Mouse (Mus musculus) layer of hippocampus, postnatal 36 days (tissue): Measurements from ENCODE around the gene Gm3317. TPM values are rescaled to one million over a fixed set of nuclear protein-coding genes. Genes with fewer than 3 reads are reported as not detected.
"Not testable (repeated sequence)": the region's sequence is repeated elsewhere in the genome, so short reads cannot be mapped to it uniquely, and the experiment has no call there.

Source experiments
- DNase-seq, 2 experiments: peaks; one replicate each; pipeline ENCODE4 v3.0.0; 2022
- total RNA-seq, 2 experiments: library from RNA; stranded (reverse); gene quantifications; 2 replicates each; pipeline ENCODE4 v1.2.3; 2021

Gene Gm3317
- total RNA-seq: not detected

- DNase-seq: not testable (repeated sequence)
These were observed at the start of gene Gm3317 for GRCm38 (mm10) chr14:5164235-5164634. TSS of gene Gm3317 (plus strand) at chr14:5164535.

GRCm38 (mm10) chr14:5131219-5131618 lies 33.1 kb upstream of the Gm3317 start, which contains the start of gene Gm8279:
TSS of gene Gm8279 (plus strand) at chr14:5131519.
- DNase-seq: not testable (repeated sequence)

- not testable (repeated sequence) for DNase-seq
These were observed 21.2 kb downstream of the Gm3317 start, which contains the start of gene Gm8271 for GRCm38 (mm10) chr14:5185493-5185892. TSS of gene Gm8271 (plus strand) at chr14:5185793.

Other genes starting within 250 kb of the Gm3317 start
- gene Gm8297, start 180.6 kb upstream of the Gm3317 start, total RNA-seq: not detected
- under 1 TPM in 1 of 2 experiments, not detected in 1; 0.82 TPM for gene Gm3298, start 148.6 kb upstream of the Gm3317 start, total RNA-seq
- gene 4930555G01Rik, start 113.9 kb upstream of the Gm3317 start, total RNA-seq: not detected
- 1 to 10 TPM; 1.1 to 1.3 TPM for gene Gm8281, start 93.5 kb upstream of the Gm3317 start, total RNA-seq
- not detected for gene Gm8279, start 33.0 kb upstream of the Gm3317 start, total RNA-seq
- gene Gm8271, start 21.3 kb downstream of the Gm3317 start, total RNA-seq: not detected
- gene Gm3526, start 96.0 kb downstream of the Gm3317 start, total RNA-seq: not detected
- gene Gm3542, start 170.4 kb downstream of the Gm3317 start, total RNA-seq: not detected
- not detected for gene Gm3500, start 224.5 kb downstream of the Gm3317 start, total RNA-seq